Mouse (Mus musculus) WW6 (cell line): ENCODE measurements around the gene Duoxa1.
"Not testable (repeated sequence)": the region's sequence is repeated elsewhere in the genome, so short reads cannot be mapped to it uniquely, and the experiment has no call there.

Experiments
- DNase-seq: peaks from one replicate; pipeline ENCODE4 v3.0.0-alpha.2; 2013; ENCODE audit warnings: low read depth, low spot score

The Duoxa1 gene

GRCm38 (mm10) chr2:122332222-122332621, 18.7 kb upstream of the Duoxa1 start:
- no peak for DNase-seq

- DNase-seq: not testable (repeated sequence)
Measured at GRCm38 (mm10) chr2:122330317-122330716, 16.8 kb upstream of the Duoxa1 start.

- no peak for DNase-seq
Measured at GRCm38 (mm10) chr2:122327986-122328385, 14.5 kb upstream of the Duoxa1 start.

GRCm38 (mm10) chr2:122325361-122325760, 11.8 kb upstream of the Duoxa1 start:
- no peak for DNase-seq

- no peak for DNase-seq
Measured at GRCm38 (mm10) chr2:122324586-122324985, 11.1 kb upstream of the Duoxa1 start.

- DNase-seq: no peak
Measured at GRCm38 (mm10) chr2:122323960-122324359, 10.4 kb upstream of the Duoxa1 start.

- DNase-seq: no peak
Measured at GRCm38 (mm10) chr2:122317384-122317783, 3.9 kb upstream of the Duoxa1 start.

GRCm38 (mm10) chr2:122315372-122315771, 1.8 kb upstream of the Duoxa1 start, which contains the start of gene Duox1:
Gene Duox1 (plus strand): TSS chr2:122315672.
- no peak for DNase-seq

GRCm38 (mm10) chr2:122312722-122313417, 660 bp downstream of the Duoxa1 start:
- DNase-seq: no peak

- DNase-seq: no peak
Measured at GRCm38 (mm10) chr2:122311561-122311960, 2.0 kb downstream of the Duoxa1 start.

GRCm38 (mm10) chr2:122309647-122310046, 3.9 kb downstream of the Duoxa1 start:
- no peak for DNase-seq

- DNase-seq: no peak
Measured at GRCm38 (mm10) chr2:122306184-122306583, 7.3 kb downstream of the Duoxa1 start.

- DNase-seq: no peak
Measured at GRCm38 (mm10) chr2:122305097-122305892, 8.2 kb downstream of the Duoxa1 start.

- DNase-seq: no peak
Measured at GRCm38 (mm10) chr2:122304544-122304943, 9.0 kb downstream of the Duoxa1 start.

GRCm38 (mm10) chr2:122302574-122303241, 10.8 kb downstream of the Duoxa1 start:
- peak; percentile 70 for DNase-seq

- DNase-seq: no peak
Measured at GRCm38 (mm10) chr2:122301921-122302573, 11.5 kb downstream of the Duoxa1 start.

- no peak for DNase-seq
Measured at GRCm38 (mm10) chr2:122301081-122301920, 12.2 kb downstream of the Duoxa1 start.

- no peak for DNase-seq
Measured at GRCm38 (mm10) chr2:122300656-122301020, 12.9 kb downstream of the Duoxa1 start.

- no peak for DNase-seq
Measured at GRCm38 (mm10) chr2:122299911-122300655, 13.4 kb downstream of the Duoxa1 start.
